Mouse (Mus musculus) urinary bladder, postnatal 4 days (tissue): Measurements from ENCODE around the gene Selenbp2.
"Not testable (repeated sequence)": the region's sequence is repeated elsewhere in the genome, so short reads cannot be mapped to it uniquely, and the experiment has no call there.

ENCODE experiments used
- DNase-seq, 2 experiments: peaks; one replicate each; pipeline ENCODE4 v3.0.0; 2021 to 2022; ENCODE audit warnings: low spot score in 2 of 2

The Selenbp2 gene

GRCm38 (mm10) chr3:94693329-94693825, at the start of gene Selenbp2:
TSS of gene Selenbp2 (plus strand) at chr3:94693556.
- no peak for DNase-seq

- DNase-seq, result peak in 1 of 2 experiments; percentile 26
Observed at GRCm38 (mm10) chr3:94648755-94649590, 44.4 kb upstream of the Selenbp2 start.

- DNase-seq, result no peak
Observed at GRCm38 (mm10) chr3:94650409-94650808, 42.9 kb upstream of the Selenbp2 start.

DNA sequence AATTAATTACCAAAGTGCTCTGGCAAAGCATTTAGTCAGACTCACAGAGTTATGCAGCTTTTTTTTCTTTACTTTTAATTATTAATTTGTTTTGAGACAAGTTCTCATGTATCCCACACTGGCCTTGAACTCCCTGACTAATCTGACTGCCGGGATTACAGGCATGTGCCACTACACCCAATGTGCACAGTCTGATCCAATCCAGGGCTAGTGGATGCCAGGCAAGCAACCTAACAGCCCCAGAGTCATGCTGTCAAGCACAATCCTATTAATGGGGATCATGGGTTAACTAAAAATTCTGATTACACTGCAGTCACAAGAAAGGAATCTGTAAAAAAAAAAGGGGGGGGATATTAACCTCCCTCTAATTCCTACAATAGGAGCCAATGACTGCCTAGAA, 39.4 kb upstream of the Selenbp2 start:
- DNase-seq, result not testable (repeated sequence)

DNA sequence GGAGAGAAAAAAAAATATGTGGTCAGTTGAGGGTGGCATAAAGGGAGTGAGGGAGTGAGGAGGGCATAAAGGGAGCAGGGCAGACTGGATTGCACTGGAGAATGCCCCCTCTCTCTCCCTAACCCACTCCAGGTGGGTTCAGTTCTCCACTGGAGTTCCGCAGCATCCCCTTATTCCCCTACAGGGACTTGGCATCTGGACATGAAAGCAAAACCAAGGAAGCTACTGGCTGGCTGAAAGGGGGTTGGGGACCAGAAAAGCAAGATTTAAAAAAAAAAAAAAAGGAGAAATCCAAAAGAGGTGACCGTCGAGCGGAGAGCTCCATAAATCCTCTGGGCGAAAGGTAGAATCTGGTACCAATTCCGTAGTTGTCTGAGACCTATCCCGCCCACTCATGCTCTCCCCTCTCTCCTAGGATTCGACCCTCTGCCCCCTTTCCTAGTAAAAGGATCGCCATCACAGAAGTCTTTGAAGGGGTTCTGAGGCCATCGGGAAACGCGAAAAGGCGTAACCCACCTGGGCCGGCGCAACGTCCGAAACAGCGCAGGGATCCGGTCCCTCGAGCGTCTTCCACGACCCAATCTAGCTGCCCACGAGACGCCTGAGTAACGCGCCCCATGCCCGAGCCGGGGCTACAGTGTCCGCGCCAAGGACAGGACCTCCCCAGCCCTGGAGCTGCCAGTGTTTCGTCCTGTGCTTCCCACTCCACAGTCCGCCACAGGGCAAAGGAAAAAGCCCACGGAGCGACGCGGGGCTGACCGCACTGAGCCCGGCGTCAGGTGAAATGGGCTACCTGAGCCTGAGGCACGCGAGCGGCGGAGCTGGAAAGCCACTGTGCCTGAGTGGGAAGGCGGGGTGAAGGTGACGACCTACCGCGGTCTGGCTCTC, 35.3 kb upstream of the Selenbp2 start:
- DNase-seq, result not testable (repeated sequence)

DNA sequence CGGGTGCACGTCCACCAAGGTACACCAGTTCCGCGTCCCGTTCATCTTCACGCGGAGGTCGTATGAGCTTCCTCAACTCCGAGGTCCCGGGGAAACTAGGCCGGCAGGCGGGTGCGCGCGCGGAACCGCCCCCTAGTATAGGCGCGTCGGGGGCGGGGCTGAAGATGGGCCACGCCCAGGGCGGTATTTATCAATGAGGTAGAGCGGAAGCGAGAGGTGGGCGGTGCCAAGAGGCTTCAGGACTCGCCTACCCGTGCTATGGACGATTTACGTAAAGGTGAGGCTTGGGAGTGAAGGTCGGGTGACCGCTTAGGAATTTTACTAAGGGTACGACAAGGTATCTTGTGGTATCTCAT, 34.6 kb upstream of the Selenbp2 start, which contains the start of gene Tuft1:
TSS of gene Tuft1 (minus strand) at position 133 of the 356 bp plus-strand sequence.
- DNase-seq, result peak; percentile 78 to 79

- not testable (repeated sequence) for DNase-seq
Observed at GRCm38 (mm10) chr3:94659142-94659748, 34.1 kb upstream of the Selenbp2 start.

GRCm38 (mm10) chr3:94660841-94661240, 32.5 kb upstream of the Selenbp2 start:
- not testable (repeated sequence) for DNase-seq

- not testable (repeated sequence) for DNase-seq
Observed at GRCm38 (mm10) chr3:94665060-94665802, 28.1 kb upstream of the Selenbp2 start.

DNA sequence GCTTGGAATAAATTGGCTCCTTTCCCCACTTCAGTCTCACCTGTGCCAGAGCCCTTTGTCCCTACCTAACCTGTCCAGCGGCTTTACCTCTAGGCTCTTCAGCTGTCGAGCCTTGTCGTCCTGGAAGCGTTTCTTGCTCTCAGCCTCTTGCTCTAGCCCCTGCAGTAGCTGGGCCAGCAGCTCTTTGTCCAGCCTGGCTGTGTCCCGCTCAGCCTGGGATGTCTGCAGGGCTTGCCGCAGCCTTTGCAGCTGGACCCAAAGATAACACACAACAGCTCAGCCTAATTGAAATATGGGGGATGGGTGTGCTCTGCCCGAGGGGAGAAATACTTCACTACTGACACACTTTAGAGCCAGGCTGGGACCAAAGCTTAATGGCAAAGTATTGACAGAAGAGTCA, 27.5 kb upstream of the Selenbp2 start:
- DNase-seq, result not testable (repeated sequence)

DNA sequence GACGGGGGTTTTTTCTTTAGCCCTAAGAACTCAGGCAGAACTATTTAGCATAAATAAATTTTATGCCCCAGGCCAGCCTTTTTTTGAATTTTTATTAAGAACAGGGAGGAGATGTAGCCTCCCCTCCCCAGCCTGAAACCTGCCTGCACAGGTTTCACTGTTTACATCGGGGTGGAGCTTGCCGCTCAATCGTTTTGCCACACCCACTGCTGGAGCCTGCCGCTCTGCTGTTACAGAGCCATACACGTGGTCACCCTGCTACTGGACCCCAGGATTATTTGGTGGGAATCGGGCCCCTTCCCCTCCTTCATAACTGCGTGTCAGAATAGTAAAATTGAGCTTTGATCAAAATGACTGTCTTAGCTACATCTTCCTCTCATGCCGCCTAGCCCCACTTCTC, 18.3 kb upstream of the Selenbp2 start:
- DNase-seq, result not testable (repeated sequence)

DNA sequence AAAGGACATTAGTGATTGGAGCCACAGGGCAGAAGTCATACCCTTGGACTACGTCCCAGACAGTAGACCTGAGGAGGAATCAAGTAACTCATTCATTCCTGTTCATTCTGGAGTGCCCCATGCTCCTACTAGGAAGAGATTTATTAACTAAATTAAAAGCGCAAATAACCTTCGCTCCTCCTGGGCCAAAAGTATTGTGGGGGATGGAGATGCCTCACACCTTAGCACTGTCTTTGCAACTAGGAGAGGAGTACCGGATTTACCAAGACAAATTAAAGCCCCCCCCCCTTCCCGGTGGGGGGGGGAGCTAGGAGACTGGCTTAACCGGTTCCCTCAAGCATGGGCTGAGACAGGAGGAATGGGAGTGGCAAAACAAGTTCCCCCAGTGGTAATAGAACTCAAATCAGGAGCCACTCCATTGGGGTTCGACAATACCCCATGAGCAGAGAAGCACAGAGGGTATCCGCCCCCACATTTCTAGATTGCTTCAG, 14.0 kb upstream of the Selenbp2 start:
- no peak for DNase-seq

DNA sequence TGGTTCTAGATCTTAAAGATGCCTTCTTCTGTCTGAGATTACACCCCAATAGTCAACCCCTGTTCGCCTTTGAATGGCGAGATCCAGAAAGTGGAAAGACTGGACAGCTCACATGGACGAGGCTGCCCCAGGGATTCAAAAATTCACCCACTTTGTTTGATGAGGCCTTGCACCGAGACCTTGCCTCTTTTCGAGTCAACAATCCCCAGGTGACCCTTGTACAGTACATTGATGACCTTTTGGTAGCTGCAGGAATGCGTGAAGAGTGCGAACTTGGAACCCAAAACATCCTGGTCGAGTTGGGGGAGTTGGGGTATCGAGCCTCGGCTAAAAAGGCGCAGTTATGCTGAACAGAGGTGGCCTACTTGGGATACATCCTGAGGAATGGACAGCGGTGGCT, 13.3 kb upstream of the Selenbp2 start:
- not testable (repeated sequence) for DNase-seq

DNA sequence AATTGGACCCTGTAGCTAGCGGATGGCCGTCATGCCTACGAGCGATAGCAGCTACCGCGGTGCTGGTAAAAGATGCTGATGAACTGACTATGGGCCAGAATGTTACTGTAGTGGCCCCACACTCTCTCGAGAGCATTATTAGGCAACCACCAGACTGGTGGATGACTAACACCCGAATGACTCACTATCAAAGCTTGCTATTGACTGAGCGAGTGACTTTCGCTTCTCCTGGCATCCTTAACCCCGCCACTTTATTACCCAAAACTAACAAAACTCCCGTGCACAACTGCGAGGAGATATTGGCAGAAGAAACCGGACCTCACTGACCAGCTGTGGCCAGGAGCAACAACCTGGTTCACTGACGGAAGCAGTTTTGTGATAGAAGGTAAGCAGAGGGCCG, 12.6 kb upstream of the Selenbp2 start:
- DNase-seq, result no peak

- DNase-seq, result no peak
Observed at GRCm38 (mm10) chr3:94683646-94684045, 9.7 kb upstream of the Selenbp2 start.

DNA sequence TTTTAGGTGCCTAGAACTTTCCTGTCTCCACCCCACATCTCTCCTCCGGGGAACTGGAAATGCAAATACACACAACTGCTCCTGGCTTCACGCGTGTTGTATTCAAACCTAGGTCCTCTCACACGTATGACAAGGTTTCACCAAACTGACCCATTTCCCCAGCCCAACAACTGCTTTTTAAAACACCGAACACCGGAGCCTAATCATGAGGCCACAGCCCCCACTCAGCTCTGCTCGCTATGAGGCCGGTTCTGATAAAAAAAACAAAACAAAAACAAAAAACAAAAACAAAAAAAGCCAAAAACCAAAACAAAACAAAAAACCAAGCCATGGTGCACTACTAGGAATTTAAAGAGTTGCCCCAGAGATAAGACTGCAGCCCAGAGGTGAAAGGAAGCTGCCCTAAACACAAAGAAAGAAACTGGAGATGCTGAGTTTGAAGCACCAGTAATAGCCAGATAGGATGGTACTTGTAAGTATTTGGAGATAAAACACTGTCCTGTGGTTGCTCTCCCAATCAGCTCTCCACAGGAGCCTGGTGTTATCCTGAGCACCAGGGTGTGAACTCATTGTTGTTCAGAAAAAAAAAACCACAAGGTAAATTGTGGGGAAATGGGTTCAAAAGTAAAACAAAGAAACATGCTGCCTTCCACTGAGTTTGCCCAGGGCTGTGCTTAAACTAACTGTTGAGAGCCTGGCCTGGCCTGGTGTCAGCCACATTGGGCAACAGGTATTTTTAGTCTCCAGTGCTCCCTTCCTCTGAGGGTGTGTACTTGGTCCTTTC, 7.2 kb upstream of the Selenbp2 start:
- DNase-seq, result not testable (repeated sequence)

DNA sequence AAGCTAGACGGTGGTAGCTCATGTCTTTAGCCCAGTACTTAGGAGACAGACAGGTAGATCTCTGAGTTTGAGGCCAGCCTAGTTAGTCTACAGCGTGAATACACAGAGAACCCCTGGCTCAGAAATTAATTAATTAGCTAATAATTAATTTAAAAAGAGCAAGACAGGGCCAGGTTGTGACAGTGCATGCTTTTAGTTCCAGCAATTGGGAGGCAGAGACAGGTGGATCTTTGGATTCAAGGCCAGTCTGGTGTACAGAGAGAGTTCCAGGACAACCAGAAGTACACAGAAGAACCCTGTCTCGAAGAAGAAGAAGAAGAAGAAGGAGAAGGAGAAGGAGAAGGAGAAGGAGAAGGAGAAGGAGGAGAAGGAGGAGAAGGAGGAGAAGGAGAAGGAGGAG, 4.7 kb upstream of the Selenbp2 start:
- not testable (repeated sequence) for DNase-seq

DNA sequence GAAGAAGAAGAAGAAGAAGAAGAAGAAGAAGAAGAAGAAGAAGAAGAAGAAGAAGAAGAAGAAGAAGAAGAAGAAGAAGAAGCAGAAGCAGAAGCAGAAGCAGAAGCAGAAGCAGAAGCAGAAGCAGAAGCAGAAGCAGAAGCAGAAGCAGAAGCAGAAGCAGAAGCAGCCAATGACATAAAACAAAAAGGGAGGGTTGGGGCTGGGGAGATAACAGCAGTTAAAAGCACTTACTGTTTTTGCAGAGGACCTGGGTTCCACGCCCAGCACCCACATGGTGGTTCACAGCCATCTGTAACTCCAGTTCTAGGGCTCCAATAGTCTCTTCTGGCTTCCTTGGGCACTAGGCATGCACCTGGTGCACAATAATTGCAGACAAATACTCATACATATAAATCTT, 4.2 kb upstream of the Selenbp2 start:
- DNase-seq, result not testable (repeated sequence)

DNA sequence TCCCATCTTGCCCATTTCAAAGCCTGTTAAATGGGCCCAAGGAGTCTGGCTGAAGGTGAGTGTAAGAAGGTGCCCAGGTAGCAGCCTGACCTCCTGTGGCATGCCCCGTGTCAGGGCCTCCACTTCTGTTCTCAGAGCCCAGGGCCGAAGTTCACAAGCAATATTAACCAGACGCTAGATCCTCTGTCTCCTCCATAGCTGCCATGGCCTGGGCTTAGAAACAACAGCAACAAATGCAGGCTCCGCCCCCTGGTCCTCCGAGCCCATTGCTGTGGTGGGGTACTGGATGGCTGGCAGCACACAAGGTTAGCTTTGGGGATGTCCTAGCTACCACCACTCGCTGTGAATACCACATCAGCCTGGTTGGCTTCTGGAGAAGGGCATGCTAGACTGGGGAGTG, 3.2 kb upstream of the Selenbp2 start:
- not testable (repeated sequence) for DNase-seq

DNA sequence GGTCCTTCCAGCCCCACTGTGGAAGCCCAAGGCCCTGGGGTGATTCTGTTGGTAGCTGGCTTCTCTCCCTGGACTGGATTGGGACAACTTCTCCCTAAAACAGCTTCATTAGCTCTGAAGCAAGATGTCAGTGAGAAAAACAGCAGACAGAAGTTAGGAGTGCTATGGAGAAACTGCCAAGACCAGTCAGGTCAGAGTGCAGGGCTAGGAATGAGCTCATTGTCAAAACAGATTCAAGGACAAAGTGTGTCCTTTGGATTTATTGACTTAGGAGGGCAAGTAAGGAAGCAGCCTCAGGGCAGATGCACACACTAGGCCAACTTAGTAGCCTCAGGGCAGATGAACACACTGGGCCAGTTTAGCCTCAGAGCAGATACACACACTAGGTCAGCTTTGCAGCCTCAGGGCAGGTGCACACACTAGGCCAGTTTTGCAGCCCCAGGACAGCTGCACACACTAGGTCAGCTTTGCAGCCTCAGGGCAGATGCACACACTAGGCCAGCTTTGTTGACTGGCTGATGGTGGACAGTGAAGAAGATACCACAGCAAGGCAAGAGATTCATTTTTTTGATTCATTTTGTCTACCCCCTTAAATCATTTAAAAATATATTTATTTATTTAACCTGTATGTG, 2.6 kb upstream of the Selenbp2 start:
- no peak for DNase-seq
